15 mouse cellular contexts compared by ENCODE assay signal in the genomic region with DNA sequence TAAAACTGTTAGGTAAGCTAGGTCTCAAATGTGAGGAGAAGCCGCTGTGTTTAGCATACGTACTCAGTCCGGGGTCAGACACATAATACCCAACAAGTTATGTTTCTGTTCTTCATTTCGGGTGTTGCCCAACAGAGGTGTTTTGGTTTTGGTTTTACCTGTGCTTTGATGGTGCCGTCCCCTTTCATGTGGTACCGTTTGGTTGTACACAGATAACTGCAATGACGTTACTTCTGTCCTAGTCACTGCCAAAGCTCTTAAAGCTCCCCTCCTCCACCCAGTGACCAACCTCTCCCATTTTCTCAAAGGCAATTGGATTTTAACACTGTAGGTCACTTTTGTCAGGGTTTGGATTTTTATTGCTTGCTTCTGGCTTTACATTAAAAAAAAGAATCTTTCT.
DNase-seq lines count a peak whose midpoint lies in the region; ATAC-seq lines count a peak whose summit lies in the region.
"Had no signal": no experiment of that assay in that cellular context is flagged by ENCODE, and none has a peak within 500 bp of the region (broad histone marks: within the 10 kb centered on the region; RNA-seq: fewer than 3 reads in every experiment).

No protein-coding gene starts in this region.

- no peaks in the 10 kb centered on the region for H3K27me3 ChIP-seq in heart, embryonic 12.5 days (replicated peaks)
- no peaks in the 10 kb centered on the region for H3K27me3 ChIP-seq in limb, embryonic 13.5 days

- no peak for ATAC-seq in heart, embryonic 12.5 days (ENCODE audit: insufficient number of reproducible peaks, low FRiP score)
- ATAC-seq in limb, embryonic 13.5 days (ENCODE audit: low FRiP score, low read depth) = no peak
- ATAC-seq: hindbrain, embryonic 16.5 days had no signal

- no peak overlapping the region for H3K9ac ChIP-seq in heart, embryonic 12.5 days
- no peak overlapping the region for H3K9ac ChIP-seq in limb, embryonic 13.5 days

- no peaks in the 10 kb centered on the region for H3K36me3 ChIP-seq in heart, embryonic 12.5 days
- H3K36me3 ChIP-seq in limb, embryonic 13.5 days = no peaks in the 10 kb centered on the region

- no peak overlapping the region for H3K27ac ChIP-seq in heart, embryonic 12.5 days (ENCODE audit: poor library complexity, severe bottlenecking)
- no peak overlapping the region for H3K27ac ChIP-seq in limb, embryonic 13.5 days
- H3K27ac ChIP-seq: left cerebral cortex, adult 2 months had no signal

- H3K9me3 ChIP-seq in heart, embryonic 12.5 days (replicated peaks) = no peaks in the 10 kb centered on the region
- H3K9me3 ChIP-seq in limb, embryonic 13.5 days = no peaks in the 10 kb centered on the region

- H3K4me2 ChIP-seq in heart, embryonic 12.5 days = peak overlapping the region; percentile 62; the same call in 1 of the 2 replicates
- peak overlapping the region; percentile 60 for H3K4me2 ChIP-seq in limb, embryonic 13.5 days (replicated peaks)

- 79% methylated on average over 7 of the region's 7 CpGs for WGBS in heart, embryonic 12.5 days
- WGBS in limb, embryonic 13.5 days = 56% methylated on average over 7 of the region's 7 CpGs

- intact Hi-C loops in heart, postnatal 25 days (cut with DNase I) = no loop called here
- intact Hi-C loops in left cerebral cortex, postnatal 36 days (cut with DNase I) = no loop called here

- peaks cover 10% of the 10 kb centered on the region; the same call in 1 of the 2 replicates for H3K4me1 ChIP-seq in heart, embryonic 12.5 days (replicated peaks)
- peaks cover 17% of the 10 kb centered on the region for H3K4me1 ChIP-seq in limb, embryonic 13.5 days

- no peak overlapping the region for H3K4me3 ChIP-seq in heart, embryonic 12.5 days
- H3K4me3 ChIP-seq in limb, embryonic 13.5 days = peak overlapping the region; percentile 14
- H3K4me3 ChIP-seq: left cerebral cortex, adult 2 months had no signal

- DNase-seq in heart, postnatal 25 days (ENCODE audit: low spot score) = no peak
- peak; percentile 19 for DNase-seq in spleen, adult 12 weeks (ENCODE audit: low spot score)
- no peak for DNase-seq in spleen, postnatal 4 days (ENCODE audit: low spot score in 2 of 2)
- DNase-seq in left cerebral cortex, postnatal 36 days (ENCODE audit: low spot score in 2 of 2) = no peak
- no peak for DNase-seq in gastrocnemius, postnatal 10 days
- DNase-seq in ovary, postnatal 36 days (ENCODE audit: low spot score) = no peak
- DNase-seq: adrenal gland, postnatal 36 days; cerebellum, adult 18-20 months; embryo, embryonic 11 days; kidney, postnatal 4 days; midbrain, embryonic 14.5 days had no signal
